17 mouse cellular contexts compared by ENCODE assay signal in the genomic region with DNA sequence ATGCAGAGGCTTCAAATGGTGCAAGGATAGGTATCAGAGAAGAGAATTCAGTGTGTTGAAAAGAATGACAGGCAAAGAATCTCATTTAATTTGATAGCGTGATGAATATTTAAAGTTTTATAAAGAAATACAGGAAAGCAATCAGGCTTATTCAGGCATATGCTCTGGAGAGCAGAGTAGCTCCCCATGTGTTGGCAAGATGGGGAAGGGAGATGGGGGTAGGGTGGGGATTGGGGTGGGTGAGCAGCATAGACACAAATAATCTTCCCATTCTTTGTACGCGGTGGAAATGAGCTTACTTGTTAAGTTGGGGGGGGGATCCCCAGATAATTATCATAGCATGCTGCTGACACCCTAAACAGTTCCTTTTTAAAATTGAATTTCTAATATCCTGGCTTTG. TPM values are rescaled to one million over a fixed set of nuclear protein-coding genes. Genes with fewer than 3 reads are reported as not detected.
DNase-seq lines count a peak whose midpoint lies in the region; ATAC-seq and TF ChIP-seq lines count a peak whose summit lies in the region.
"Had no signal": no experiment of that assay in that cellular context is flagged by ENCODE, and none has a peak within 500 bp of the region (broad histone marks: within the 10 kb centered on the region; RNA-seq: fewer than 3 reads in every experiment).

No protein-coding gene starts in this region.

- no peak overlapping the region for H3K4me2 ChIP-seq in forebrain, embryonic 14.5 days (ENCODE audit: low read length)
- no peak overlapping the region for H3K4me2 ChIP-seq in forebrain, embryonic 11.5 days (ENCODE audit: low read depth, low read length, severe bottlenecking)
- H3K4me2 ChIP-seq in forebrain, postnatal 0 days (ENCODE audit: low read depth) = no peak overlapping the region
- no peak overlapping the region for H3K4me2 ChIP-seq in forebrain, embryonic 15.5 days (replicated peaks)
- H3K4me2 ChIP-seq: embryonic facial prominence, embryonic 12.5 days had no signal

- H3K27ac ChIP-seq in forebrain, embryonic 14.5 days (ENCODE audit: low read depth, low read length) = no peak overlapping the region
- H3K27ac ChIP-seq in forebrain, embryonic 11.5 days (ENCODE audit: low read depth, low read length) = no peak overlapping the region
- no peak overlapping the region for H3K27ac ChIP-seq in forebrain, postnatal 0 days (ENCODE audit: low read depth, low read length)
- H3K27ac ChIP-seq in forebrain, embryonic 15.5 days (replicated peaks) = no peak overlapping the region
- H3K27ac ChIP-seq: embryonic facial prominence, embryonic 10.5 days; embryonic facial prominence, embryonic 12.5 days had no signal

- H3K36me3 ChIP-seq in forebrain, embryonic 14.5 days (ENCODE audit: control insufficient read depth, insufficient read depth, low read length) = no peaks in the 10 kb centered on the region
- H3K36me3 ChIP-seq in forebrain, embryonic 11.5 days (ENCODE audit: control insufficient read depth, insufficient read depth, low read length) = no peaks in the 10 kb centered on the region
- H3K36me3 ChIP-seq in forebrain, postnatal 0 days (ENCODE audit: insufficient read depth) = no peaks in the 10 kb centered on the region
- no peaks in the 10 kb centered on the region for H3K36me3 ChIP-seq in forebrain, embryonic 15.5 days
- H3K36me3 ChIP-seq: embryonic facial prominence, embryonic 10.5 days; embryonic facial prominence, embryonic 12.5 days had no signal

- H3K9me3 ChIP-seq in forebrain, embryonic 14.5 days (replicated peaks; ENCODE audit: control insufficient read depth, low read length) = no peaks in the 10 kb centered on the region
- H3K9me3 ChIP-seq in forebrain, embryonic 11.5 days (ENCODE audit: control insufficient read depth, low read length) = no peaks in the 10 kb centered on the region
- no peaks in the 10 kb centered on the region for H3K9me3 ChIP-seq in forebrain, postnatal 0 days (ENCODE audit: low read length)
- no peaks in the 10 kb centered on the region for H3K9me3 ChIP-seq in forebrain, embryonic 15.5 days
- H3K9me3 ChIP-seq: embryonic facial prominence, embryonic 10.5 days; embryonic facial prominence, embryonic 12.5 days had no signal

- TF ChIP-seq CTCF in forebrain, postnatal 0 days (IDR thresholded peaks at IDR 0.05; ENCODE audit: low read depth) = no peak

- H3K4me3 ChIP-seq in forebrain, embryonic 14.5 days (ENCODE audit: low read depth, low read length) = no peak overlapping the region
- H3K4me3 ChIP-seq in forebrain, embryonic 11.5 days (ENCODE audit: low read depth, low read length) = no peak overlapping the region
- no peak overlapping the region for H3K4me3 ChIP-seq in forebrain, postnatal 0 days (ENCODE audit: low read depth, low read length)
- H3K4me3 ChIP-seq in forebrain, embryonic 15.5 days = no peak overlapping the region
- H3K4me3 ChIP-seq: embryonic facial prominence, embryonic 10.5 days; embryonic facial prominence, embryonic 12.5 days had no signal

- H3K27me3 ChIP-seq in forebrain, embryonic 14.5 days (replicated peaks; ENCODE audit: control insufficient read depth, insufficient read depth, low read length) = no peaks in the 10 kb centered on the region
- H3K27me3 ChIP-seq in forebrain, embryonic 11.5 days (ENCODE audit: control insufficient read depth, insufficient read depth, low read length) = no peaks in the 10 kb centered on the region
- H3K27me3 ChIP-seq in forebrain, postnatal 0 days (ENCODE audit: insufficient read depth, low read length) = no peaks in the 10 kb centered on the region
- H3K27me3 ChIP-seq in forebrain, embryonic 15.5 days = no peaks in the 10 kb centered on the region
- H3K27me3 ChIP-seq: embryonic facial prominence, embryonic 12.5 days had no signal

- no peaks in the 10 kb centered on the region for H3K4me1 ChIP-seq in forebrain, embryonic 14.5 days (ENCODE audit: control insufficient read depth, insufficient read depth, low read length)
- no peaks in the 10 kb centered on the region for H3K4me1 ChIP-seq in forebrain, embryonic 11.5 days (replicated peaks; ENCODE audit: control insufficient read depth, insufficient read depth, low read length)
- H3K4me1 ChIP-seq in forebrain, postnatal 0 days (ENCODE audit: insufficient read depth) = no peaks in the 10 kb centered on the region
- H3K4me1 ChIP-seq in forebrain, embryonic 15.5 days = no peaks in the 10 kb centered on the region
- H3K4me1 ChIP-seq: embryonic facial prominence, embryonic 10.5 days; embryonic facial prominence, embryonic 12.5 days had no signal

- no peak overlapping the region for H3K9ac ChIP-seq in forebrain, embryonic 14.5 days (ENCODE audit: low read length)
- no peak overlapping the region for H3K9ac ChIP-seq in forebrain, embryonic 11.5 days (ENCODE audit: low read length)
- no peak overlapping the region for H3K9ac ChIP-seq in forebrain, postnatal 0 days
- H3K9ac ChIP-seq in forebrain, embryonic 15.5 days (replicated peaks) = no peak overlapping the region
- H3K9ac ChIP-seq: embryonic facial prominence, embryonic 12.5 days had no signal

- no peak for ATAC-seq in forebrain, embryonic 14.5 days
- ATAC-seq in forebrain, embryonic 11.5 days (replicated peaks; ENCODE audit: low FRiP score) = no peak
- ATAC-seq in forebrain, postnatal 0 days = peak; percentile 69
- ATAC-seq in forebrain, embryonic 15.5 days (replicated peaks) = no peak

- WGBS in forebrain, embryonic 14.5 days = 85% methylated on average over 3 of the region's 3 CpGs
- WGBS in forebrain, embryonic 11.5 days = 95% methylated on average over 3 of the region's 3 CpGs
- WGBS in forebrain, postnatal 0 days = 72% methylated on average over 3 of the region's 3 CpGs
- 80% methylated on average over 3 of the region's 3 CpGs for WGBS in forebrain, embryonic 15.5 days

- DNase-seq in forebrain, embryonic 14.5 days (ENCODE audit: low spot score) = peak; percentile 7
- DNase-seq in forebrain, embryonic 11.5 days (ENCODE audit: low spot score) = no peak
- DNase-seq in forebrain, postnatal 0 days = peak; percentile 15
- no peak for DNase-seq in layer of hippocampus, adult 8-10 months (ENCODE audit: low spot score in 2 of 2)
- DNase-seq: adrenal gland, adult 2 months; adrenal gland, postnatal 10 days; adrenal gland, postnatal 25 days; cerebellum, adult 11-12 months; cerebellum, adult 2 months; cerebellum, adult 9-10 months; cerebellum, postnatal 10 days; cerebellum, postnatal 25 days had no signal

RNA-seq across cellular contexts. Expression of gene Lrfn2, which starts 13.7 kb away (rescaled TPM):
- 3.5 and 5.2 TPM in 2 replicates for polyA plus RNA-seq in forebrain, embryonic 14.5 days (2014; fragmentation: Nextera tagmentation; extraction: Ambion mirVana)
- polyA plus RNA-seq in forebrain, embryonic 11.5 days (2014; fragmentation: Nextera tagmentation; extraction: Ambion mirVana) = 1.0 and 1.1 TPM in 2 replicates
- 28.5 and 28.7 TPM in 2 replicates for total RNA-seq in forebrain, postnatal 0 days (2014; rRNA removed)
- polyA plus RNA-seq in forebrain, postnatal 0 days (2015; fragmentation: Nextera tagmentation; extraction: Ambion mirVana) = 12.5 and 16.5 TPM in 2 replicates
- polyA plus RNA-seq in forebrain, embryonic 15.5 days (2015; fragmentation: Nextera tagmentation; extraction: Ambion mirVana) = 8.7 and 8.9 TPM in 2 replicates
- 10 to 100 TPM; 34.9 to 42.6 (median 36.9) TPM for total RNA-seq in layer of hippocampus, adult 8-10 months (2022)
- total RNA-seq: MEL had no signal
- polyA plus RNA-seq: C2C12 had no signal

Comparison
In these comparisons a context has a peak if more than half of its experiments do, and no peak if none do; other contexts are left out.
1. DNase-seq: peak in forebrain, embryonic 14.5 days (single experiment) and forebrain, postnatal 0 days (single experiment); none in forebrain, embryonic 11.5 days (single experiment) and layer of hippocampus, adult 8-10 months (0 of 2).